Mouse (Mus musculus): Measurements from ENCODE around the gene Cpt1a.

- TF ChIP-seq POLR2A (IDR thresholded peaks at IDR 0.05; ENCODE audit: low read depth, low read length) (no peak), CTCF (IDR thresholded peaks at IDR 0.05; ENCODE audit: extremely low read depth, insufficient read depth, insufficient read length, insufficient replicate concordance) (peak; percentile 28; the same call in 1 of the 2 replicates)
Measured at GRCm38 (mm10) chr19:3388629-3389057, 66.5 kb downstream of the Cpt1a start, which contains the start of gene Tesmin.

All from spleen, adult 2 months (tissue).